Mouse (Mus musculus) 416B (cell line): ENCODE results near the gene Gins2.

Source experiments
- DNase-seq: peaks from one replicate; pipeline ENCODE4 v3.0.0; 2011; ENCODE audit warnings: low read depth

The Gins2 gene

DNA sequence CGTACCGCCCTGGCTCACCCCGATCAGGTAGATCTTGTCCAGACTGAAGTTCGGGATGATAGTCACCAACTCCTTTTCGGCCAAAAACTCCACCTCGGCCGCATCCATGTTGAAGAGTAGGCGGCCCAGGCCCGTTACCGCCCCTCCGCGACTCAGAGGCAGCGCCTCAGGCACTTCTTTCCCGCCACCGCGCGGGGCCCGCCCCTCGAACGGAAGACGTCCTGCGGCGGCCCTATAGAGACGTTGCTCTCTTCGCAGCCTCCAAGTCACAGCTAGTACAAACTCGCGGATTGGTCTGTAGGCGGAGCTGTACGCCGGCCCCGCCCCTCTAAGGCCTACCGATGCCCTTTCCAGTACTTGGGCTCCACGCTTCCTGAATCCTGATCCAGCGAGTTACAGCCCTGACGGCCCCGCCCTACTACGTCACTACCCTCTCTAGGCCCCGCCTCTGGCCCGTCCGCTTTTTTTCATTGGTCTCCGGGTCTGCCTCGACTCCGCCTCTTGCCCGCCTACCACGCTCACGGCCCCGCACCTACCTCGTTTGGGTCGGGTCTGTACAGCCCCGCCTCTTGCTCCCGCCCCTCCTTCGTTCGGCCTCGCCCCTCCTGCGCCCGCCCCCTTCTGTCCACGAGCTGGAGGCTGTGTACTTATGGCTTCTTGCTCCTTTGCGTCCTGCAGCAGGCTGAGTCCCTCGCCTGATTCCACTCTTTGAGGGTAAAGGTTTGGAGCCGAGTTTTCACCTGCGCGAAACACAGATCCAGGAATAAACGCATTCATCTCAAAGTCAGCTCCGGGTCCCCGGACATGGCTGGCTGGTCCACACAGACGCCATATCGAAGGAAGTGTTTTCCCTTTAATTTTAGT is at the start of gene Gins2:
Gene Gins2, minus strand, starts transcription at position 397 of the 864 bp plus-strand sequence.
- peak; percentile 100 for DNase-seq

DNA sequence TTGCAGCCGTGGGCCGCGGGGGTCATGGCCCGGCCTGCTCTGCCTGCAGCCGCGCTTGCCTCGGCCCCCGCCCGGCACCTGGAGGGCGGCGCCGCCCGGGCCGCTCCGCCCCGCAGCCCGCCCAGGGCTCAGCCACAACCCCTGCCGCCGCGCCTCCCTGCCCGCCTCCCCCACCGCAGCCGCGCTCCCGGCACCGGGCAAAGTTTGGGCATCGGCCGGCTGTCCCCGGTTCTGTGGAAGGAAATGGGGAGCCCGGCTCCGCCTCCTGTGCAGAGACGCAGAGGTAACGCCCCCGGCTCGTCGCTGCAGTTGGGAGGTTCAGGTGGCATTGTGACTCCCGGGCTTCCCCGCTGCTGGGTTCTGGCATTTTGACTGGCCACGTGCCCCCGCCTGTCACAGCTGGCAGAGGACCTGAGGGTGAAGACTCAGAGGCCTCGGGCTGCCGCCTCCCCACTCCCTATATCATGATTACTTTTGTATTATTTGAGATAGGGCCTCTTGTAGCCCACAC is 45.3 kb upstream of the Gins2 start:
- peak; percentile 83 for DNase-seq

DNA sequence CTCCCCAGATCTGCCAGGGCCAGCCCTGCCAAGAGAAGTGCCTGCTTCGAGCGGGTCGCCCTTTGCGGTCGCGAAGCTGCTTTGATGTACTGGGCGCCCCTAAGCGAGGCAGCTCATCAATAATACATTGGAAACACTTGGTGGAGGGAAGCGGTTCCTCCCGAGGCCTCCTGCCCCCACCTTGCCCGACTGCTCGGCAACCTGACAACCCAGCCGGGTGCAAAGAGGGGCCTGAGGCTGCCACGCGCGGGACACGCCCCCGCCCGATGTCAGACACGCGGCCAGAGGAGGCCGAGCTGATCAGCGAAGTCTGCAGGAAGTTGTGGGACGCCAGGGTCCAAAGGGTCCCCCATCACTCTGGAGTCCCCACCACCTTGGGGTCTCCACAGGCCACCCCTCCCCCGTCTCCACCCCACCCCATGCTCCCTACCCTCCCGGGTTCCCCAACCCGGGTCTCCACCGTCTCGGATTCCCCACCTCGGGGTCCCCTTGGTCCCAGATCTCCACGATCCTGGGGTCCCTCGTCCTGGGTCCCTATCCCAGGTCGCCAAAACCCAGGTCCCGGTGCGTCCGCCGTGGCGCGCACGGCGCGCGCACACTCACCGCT is 44.7 kb upstream of the Gins2 start:
- no peak for DNase-seq

DNA sequence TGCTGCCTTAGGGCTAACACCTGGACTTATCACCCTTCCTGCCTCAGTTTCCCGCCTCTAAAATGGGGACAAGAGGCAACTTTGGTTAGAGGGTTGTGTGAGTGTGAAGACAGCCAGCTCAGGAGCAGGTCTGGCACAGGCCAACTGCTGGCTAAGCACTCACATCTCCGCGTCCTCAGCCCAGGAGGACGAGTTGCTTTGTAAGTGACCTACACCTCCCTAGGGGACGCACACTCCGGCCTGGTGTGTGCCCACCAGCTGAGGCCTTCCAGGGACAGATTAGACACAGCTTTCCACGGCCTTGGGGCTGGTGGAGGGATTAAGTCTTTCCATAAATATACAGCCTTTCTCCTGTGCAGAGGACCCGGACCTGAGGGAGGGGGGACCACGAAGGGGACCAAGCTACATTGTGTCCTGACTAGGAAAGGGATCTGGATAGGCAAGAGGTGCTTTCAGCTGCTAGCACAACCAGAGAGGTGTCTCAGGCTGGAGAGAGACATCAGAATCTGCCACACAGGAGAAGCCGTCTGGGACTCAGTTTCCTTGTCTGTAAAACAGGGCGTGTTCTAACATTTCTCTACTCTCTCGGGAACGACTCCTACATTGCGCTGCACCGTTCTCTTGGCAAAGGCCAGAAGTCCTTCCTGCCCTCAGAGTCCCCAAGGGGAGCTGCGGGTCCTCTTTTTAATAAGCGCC is 44.0 kb upstream of the Gins2 start:
- no peak for DNase-seq

DNA sequence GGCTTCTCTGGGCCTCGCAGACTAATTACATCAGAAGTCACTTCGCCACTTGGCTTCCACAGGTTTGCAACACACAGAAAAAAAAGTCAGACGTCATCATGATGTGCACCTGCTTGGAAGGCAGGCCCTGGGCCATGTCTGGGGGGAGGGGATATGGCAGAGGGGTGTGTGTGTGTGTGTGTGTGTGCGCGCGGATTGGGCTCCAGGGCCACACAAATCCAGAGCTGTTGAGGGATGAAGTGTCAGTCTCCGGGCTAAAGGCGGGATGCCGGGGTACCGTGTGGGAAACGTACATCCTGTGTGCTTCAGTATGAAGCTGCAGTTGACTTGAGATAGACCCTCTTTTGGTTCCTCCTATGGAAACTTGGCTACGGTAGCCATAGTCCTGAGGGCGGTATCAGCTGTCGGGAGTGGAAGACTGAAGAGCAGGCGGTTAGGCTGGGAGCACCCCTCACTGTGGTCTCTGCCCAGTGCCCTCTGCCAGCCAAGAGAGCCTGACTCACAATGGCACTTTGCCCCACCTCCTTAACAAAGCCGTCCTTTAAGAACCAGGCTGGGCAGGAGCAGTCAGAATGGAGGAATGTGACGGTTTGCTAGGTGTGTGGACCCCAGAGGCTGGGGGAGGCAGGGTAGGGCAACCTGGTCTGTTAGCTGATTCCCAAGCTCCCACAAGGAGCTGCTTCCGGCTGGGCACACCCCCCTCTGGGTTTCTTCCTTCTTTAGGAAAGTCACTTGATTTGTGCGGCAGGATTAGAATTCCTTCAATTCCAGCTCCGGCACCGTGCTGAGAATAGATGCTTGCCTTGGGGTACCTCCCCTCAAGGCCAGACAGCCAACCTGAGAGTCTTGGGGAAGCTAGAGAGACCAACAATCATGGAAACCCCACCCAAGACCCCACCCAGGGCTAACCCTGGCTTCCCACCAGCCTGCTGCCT is 42.6 kb upstream of the Gins2 start:
- no peak for DNase-seq

DNA sequence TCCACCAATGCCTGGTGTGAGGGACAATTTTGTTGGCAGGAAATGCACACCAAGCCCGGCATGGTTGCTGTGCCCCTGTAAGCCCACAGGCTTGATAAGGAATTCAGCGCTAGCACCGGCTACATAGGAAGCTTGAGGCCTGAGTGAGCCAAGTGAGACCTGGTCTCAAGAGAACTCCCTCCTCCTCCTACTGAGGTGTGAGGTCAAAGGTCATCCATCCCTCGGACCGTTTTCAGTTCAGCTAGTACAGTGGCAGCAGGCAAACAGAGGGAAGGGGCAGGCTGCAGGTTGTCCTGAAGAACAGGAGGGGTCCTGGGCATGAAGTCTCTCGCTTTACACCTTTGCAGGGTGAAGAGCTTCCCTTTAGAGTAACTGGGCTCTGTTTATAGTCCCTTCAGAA is 41.7 kb upstream of the Gins2 start:
- no peak for DNase-seq

DNA sequence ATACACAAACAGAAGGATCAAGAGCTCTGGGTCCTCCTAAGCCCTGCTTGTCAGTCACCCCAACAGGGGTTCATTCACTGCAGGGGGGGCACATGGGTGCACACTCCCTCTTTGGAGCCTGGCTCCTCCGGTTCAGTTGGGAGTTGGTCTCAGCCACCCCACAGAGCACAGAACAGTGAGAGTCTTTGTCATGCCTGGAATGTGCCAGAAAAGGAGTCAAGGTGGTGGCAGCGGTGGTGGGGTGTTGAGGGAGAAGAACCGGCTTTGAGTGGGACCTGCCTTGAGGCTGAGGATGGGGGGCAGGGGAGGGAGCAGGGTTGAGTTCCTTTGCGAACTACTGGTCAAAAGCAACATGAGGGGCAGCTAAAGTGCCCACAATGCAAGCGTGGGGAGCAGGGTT is 40.9 kb upstream of the Gins2 start:
- DNase-seq, result no peak

DNA sequence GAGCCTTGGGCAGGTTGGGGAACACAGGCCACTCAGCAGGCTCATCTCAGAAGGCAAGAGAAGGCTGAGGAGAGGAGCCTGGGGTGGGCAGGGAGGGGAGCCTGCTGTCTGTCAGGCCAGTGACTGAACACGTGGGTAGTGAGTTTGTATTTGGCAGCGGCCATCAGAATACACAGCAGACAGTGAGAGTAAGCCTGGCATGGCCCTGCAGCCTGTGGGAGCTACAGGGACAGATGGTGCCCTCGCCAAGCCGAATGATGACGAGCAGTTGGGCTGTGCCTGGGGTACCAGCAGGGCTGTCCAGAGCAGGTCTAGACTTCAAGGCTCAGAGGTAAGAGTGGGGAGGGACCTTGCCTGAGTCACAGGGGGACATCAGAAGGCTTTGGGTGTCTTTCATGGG is 38.2 kb upstream of the Gins2 start:
- no peak for DNase-seq

DNA sequence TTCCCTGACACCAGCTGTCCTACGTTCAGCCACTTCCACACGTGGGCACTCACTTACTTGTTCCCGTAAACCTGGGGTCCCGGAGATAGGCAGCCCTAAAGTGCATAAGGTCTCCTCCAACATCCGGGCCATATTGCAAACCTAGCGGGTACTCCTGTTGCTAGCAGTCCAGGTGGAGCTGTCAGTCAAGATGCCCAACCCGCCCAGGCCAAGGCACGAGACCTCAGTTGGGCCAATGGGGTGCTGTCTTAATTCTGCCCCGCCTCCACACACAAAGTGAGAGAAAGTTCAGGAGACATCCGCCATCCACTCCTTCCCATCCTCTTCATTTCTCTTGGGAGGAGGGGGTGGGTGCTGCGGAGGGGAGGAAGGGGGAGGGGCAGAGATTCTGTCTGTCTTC is 37.4 kb upstream of the Gins2 start:
- no peak for DNase-seq

DNA sequence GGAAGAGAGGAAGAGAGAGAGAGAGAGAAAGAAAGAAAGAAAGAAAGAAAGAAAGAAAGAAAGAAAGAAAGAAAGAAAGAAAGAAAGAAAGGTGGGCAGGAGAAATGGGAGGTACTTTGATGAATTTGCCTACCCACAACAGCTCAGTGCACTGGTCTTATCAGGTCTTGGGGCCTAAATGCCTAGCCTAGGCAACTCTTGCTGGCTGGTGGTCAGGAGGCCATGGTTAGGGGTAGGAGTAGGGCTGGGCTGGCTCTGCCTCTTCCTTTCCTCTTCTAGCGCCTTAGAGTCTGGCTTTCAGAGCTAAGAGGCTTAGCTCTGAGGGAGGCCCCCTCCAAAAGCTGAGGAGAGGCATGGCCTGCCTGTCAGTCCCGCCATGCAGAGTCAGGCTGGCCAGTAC is 34.5 kb upstream of the Gins2 start:
- no peak for DNase-seq

DNA sequence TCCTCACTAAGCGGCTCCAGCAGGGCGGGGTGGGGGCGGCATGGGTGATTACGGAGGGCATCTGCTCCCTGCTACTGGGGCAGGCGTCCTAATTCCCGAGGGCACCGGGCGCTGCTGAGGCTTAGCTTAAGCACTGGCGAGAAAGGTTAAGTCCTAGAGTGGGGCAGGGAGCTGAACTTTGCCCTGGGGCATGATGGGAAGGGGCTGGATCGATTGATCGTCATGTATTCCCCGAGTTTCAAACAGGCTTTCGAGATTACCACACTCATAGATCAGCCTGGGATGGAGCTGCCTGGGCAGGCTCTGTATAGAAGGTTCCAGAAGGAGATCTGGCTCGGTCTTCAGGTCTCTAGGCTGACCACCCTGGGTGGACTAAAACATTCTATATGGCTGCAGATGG is 33.1 kb upstream of the Gins2 start:
- no peak for DNase-seq

DNA sequence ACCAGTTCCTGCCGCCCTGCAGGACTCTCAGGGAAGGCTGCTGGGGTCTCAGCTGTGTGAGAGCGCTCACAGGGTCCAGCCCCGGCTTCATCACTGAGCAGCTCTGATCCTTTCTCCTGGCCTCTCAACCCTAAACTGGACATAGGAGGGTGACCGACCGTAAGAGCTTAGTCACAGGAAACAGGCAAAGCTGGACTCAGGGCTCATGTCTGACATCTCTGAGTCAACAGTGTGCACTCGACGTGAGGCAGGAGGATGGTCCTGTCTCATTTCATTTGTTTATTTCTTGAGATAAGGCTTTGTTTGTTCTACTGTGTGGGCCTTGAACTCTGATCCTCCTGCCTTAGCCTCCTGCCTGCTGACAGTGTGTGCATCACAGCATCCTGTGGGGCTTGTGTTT is 31.3 kb upstream of the Gins2 start:
- DNase-seq, result peak; percentile 62

DNA sequence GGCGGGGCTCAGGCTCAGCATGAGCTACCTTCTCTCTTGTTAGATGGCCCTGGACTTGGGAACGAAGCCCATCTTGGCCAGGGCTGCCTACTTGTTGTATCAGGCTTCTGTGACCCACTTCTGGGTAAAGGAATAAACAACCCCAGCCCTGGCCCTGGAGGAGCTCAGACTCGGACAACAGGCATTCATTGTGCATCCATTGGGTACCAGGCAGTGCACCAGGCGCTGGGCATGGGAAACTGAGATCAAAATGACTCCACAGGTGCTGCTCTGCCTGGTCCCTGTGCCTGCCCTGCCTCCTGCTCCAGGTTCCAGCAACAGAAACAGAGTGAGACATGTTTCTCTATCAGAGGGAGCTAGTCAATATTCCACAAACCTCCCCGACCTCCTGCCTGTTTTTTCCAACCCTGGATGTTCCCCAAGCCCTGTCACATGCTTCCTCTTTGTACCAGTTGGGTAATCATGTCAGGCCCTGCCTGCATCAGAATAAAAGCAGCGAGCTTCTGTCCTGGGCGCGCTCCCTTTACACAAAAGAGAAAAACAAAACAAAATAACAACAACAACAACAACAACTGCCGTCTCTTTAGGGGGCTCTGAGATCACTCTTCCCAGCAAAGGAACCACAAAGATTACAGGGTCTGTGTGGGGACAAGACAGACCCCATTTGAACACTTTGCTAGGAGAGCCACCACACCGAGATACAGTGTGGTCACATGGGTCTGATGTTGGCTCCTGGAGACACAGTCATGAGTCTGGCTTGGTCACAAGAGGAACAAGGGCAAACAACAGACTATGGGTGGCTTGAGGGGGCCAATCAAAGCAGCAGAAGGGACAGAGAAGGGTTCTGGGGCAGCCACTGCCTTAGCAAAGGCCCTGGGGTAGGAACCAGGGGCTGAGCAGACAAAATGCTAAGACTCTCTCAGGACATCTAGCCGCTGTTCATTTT is 30.4 kb upstream of the Gins2 start:
- peak; percentile 45 for DNase-seq

DNA sequence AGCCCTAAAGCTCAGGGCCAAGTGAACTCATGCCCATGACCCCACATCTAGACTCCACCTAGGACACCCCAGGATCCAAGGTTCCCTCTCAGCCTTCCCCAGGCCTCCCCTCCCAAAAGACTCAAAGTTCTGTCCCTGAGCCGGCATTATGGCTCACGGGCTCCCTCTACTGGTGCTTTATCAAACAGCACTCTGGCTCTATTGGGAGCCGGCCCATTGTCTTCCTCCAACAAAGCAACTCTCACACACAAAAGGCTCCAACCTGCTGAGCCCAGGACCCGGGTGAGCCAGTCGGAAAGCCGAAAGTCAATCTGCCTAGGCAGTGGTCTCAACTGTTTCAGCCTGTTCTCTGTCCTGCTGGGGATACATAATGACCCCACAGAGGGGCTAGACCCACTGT is 29.0 kb upstream of the Gins2 start:
- peak; percentile 71 for DNase-seq

DNA sequence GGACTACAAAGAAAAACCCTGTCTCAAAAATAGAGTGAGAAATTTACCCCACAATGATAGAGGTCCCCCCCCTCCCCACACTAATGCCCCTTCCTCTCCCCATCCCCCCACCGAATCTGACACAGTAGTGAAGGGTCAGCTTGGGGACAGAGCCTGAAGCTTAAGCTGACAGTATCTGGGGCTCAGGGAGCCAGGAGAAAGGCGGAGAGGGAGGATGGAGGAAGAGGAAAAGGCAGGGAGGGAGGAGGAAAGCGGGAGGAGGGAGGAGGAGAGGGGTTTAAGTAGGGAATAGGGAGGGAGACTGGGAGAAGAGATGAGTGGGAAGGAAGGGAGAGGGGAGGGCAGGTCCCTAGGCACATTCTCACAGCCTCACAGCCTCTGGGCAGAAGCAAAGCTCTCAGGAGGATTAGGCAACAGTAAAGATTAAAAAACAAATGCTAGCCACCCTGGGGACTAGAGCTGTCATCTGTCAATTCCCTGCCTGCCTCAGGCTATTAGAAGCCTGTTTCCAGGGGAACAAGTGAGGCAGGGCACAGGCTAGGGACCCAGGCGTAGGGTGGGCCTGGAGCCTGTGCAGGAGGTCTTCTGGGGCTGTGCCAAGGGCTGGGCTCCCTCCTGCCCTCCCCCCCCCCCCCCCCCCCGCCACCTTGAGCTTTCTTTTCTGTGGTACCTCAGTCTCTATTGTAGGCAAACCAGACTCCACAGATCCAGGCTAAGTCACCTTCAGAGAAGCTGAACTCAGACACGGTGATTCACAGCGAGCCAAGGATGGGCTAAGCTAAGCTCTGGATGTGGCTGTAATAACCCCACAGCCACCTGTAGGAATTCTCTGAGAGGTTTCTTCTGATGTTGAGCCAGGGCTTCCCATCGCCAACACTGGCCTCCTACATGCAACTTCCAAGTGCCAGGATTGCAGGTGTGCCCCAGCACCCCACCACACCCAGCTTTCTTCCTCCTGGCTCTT is 27.8 kb upstream of the Gins2 start:
- DNase-seq, result no peak

DNA sequence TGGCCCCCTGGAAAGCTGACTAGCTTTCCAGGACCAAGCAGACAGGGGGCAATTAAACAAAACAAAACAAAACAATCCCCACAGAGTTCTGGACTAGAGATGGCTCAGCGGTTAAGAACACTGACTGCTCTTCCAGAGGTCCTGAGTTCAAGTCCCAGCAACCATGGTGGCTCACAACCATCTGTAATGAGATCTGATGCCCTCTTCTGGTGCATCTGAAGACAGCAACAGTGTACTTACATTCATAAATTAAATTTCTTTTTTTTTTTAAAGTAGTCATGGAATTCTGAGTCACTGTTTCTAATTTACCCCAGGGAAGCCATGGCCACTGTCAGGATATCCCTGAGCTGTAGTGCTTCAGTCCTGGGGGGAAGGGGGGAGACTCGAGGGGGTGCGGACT is 25.4 kb upstream of the Gins2 start:
- no peak for DNase-seq

DNA sequence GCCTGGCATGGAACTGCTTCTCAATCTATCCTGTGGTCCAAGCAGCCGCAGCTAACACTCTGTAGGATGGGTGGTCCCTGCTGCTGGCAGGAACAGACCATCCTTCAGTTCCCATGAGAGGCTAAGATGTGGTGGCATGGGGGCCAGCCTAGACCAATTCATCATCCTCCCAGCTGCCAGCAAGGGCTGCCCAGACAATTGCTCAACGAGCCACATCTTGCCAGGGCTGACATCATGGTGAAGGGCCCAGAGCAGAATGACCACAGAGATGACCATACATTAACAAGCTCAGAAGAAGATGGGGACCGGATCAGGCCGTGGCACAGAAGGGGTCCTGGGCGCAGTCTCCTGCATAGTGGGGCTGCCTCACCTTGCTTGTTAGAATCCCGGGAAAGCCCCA is 21.7 kb upstream of the Gins2 start:
- DNase-seq, result no peak

DNA sequence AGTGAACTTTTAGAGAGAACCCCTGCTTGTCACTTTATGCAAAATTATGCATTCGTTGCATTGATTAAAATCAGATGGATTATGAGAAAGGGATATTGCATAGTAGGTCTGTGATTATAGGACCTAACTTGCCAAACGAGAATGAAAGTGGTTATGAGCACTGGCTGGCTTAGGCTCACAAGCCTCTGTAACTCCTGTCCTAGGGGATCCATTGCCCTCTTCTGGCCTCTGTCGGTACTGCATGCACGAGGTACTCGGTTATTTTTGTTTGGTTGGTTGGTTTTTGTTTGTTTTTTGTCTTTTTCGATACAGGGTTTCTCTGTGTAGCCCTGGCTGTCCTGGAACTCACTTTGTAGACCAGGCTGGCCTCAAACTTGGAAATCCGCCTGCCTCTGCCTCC is 18.8 kb upstream of the Gins2 start:
- DNase-seq, result peak; percentile 82

DNA sequence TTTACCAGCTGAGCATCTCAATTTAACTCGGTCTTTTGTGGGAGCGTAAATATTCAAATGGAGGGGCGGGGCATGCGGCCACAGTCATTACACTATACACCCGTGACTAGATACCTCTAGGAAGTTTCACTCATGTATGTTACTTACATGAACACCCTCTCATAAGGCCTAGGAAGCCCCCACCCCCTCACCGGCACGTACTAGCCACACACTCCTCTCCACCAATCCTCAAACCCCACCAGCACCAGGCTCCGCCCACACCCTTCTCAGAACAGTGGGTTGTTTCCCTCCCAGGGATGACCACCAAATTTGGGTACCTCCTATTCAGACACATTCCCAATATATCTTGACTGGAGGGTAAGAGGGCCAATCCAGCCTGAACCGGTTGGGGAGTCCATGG is 18.4 kb upstream of the Gins2 start:
- DNase-seq, result no peak

DNA sequence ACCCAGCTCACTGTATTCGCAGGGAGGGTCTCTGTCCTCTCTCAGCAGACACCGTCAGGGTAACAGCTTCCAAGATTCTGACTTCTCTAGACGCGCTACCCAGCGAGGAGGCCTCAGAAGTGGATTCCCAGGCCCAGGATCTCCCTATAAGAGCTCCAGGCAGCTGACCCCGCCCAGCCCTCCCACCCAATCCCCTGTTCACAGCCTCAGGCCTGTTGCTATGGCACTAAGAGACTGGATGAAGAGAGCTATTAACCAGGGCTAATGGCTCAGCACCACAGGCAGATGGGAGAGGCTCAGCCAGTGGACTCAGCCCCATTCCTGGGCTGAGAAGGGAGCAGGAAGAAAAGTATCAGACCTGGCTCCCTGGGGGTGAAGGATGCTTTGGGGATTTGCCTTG is 13.6 kb upstream of the Gins2 start:
- no peak for DNase-seq
